Mouse (Mus musculus) stomach, postnatal 0 days (tissue): Measurements from ENCODE around the gene Chchd1. TPM values are rescaled to one million over a fixed set of nuclear protein-coding genes. Genes with fewer than 3 reads are reported as not detected.
A peak's percentile ranks its signal among the peaks of the same experiment; 100 is the strongest.

ENCODE experiments used
- ATAC-seq: fragments of 200-750 bp; cut with Nextera tagmentation; 2 replicates; pipeline ENCODE4 v1.8.0; 2017; ENCODE audit not compliant: low FRiP score, low TSS enrichment
- DNase-seq: peaks from one replicate; pipeline ENCODE4 v3.0.0-alpha.2; 2016; ENCODE audit warnings: low spot score
- H3K27ac ChIP-seq: fragments of 300-500 bp; sonication (generic); replicated peaks from 2 replicates; pipeline ENCODE4 v1.5.1; 2014; ENCODE audit warnings: mild to moderate bottlenecking, control low read depth
- H3K27me3 ChIP-seq: fragments of 300-500 bp; sonication (generic); 2 replicates; pipeline ENCODE4 v1.6.1; 2014; ENCODE audit warnings: low read length; ENCODE audit not compliant: control insufficient read depth, insufficient read depth
- H3K36me3 ChIP-seq: fragments of 300-500 bp; sonication (generic); 2 replicates; pipeline ENCODE4 v1.6.1; 2014; ENCODE audit warnings: low read length, mixed read lengths; ENCODE audit not compliant: control insufficient read depth, insufficient read depth
- H3K4me1 ChIP-seq: fragments of 300-500 bp; sonication (generic); replicated peaks from 2 replicates; pipeline ENCODE4 v1.6.1; 2014; ENCODE audit warnings: antibody characterized with exemption; ENCODE audit not compliant: control insufficient read depth, insufficient read depth
- H3K4me2 ChIP-seq: fragments of 300-500 bp; sonication (generic); replicated peaks from 2 replicates; pipeline ENCODE4 v1.6.1; 2014; ENCODE audit warnings: low read depth, mild to moderate bottlenecking, control low read depth, moderate library complexity
- H3K4me3 ChIP-seq: fragments of 300-500 bp; sonication (generic); 2 replicates; pipeline ENCODE4 v1.5.1; 2014; ENCODE audit warnings: low read depth, low read length, control low read depth
- H3K9ac ChIP-seq: fragments of 300-500 bp; sonication (generic); 2 replicates; pipeline ENCODE4 v1.6.1; 2014; ENCODE audit warnings: mild to moderate bottlenecking, low read length, control low read depth, mixed read lengths
- H3K9me3 ChIP-seq: fragments of 300-500 bp; sonication (generic); 2 replicates; pipeline ENCODE4 v1.6.1; 2016; ENCODE audit warnings: low read length; ENCODE audit not compliant: control insufficient read depth
- CTCF ChIP-seq: IDR thresholded peaks from 2 replicates; pipeline ENCODE4 v1.5.1; 2016; ENCODE audit warnings: antibody characterized with exemption, low read depth, mild to moderate bottlenecking, moderate library complexity
- EP300 ChIP-seq: optimal IDR thresholded peaks from 2 replicates; pipeline ENCODE3; 2016; ENCODE audit warnings: antibody characterized with exemption
- WGBS: fragments of 180-500 bp; shearing (Covaris S2); extraction: QIAGEN DNeasy Blood & Tissue Kit; methylation state at CpG from one replicate; pipeline ENCODE4 v1.1.7; 2014; 5-methylcytosine and 5-hydroxymethylcytosine counted together
- polyA plus RNA-seq: library from polyadenylated mRNA; unstranded; fragments of >200 nt; fragmentation: Nextera tagmentation; extraction: Ambion mirVana; gene quantifications from 2 replicates; pipeline ENCODE4 v1.2.1, GENCODE M21; 2015

Gene Chchd1
- polyA plus RNA-seq, 1 experiment from 2014 or later: 159 TPM

GRCm38 (mm10) chr14:20659687-20660086, 43.1 kb upstream of the Chchd1 start:
- no peaks in the 10 kb centered on the region for H3K9me3 ChIP-seq
- TF ChIP-seq EP300 (no peak), CTCF (no peak)
- H3K4me2 ChIP-seq: no peak overlapping the region
- H3K27ac ChIP-seq: no peak overlapping the region
- H3K4me3 ChIP-seq: no peak overlapping the region
- H3K36me3 ChIP-seq: no peaks in the 10 kb centered on the region
- H3K9ac ChIP-seq: no peak overlapping the region
- H3K27me3 ChIP-seq: no peaks in the 10 kb centered on the region
- ATAC-seq: no peak
- no peak for DNase-seq
- no peaks in the 10 kb centered on the region for H3K4me1 ChIP-seq
- 97% methylated on average over 7 of the region's 7 CpGs for WGBS

- Histone ChIP-seq H3K9ac (peak overlapping the region; percentile 72), H3K36me3 (no peaks in the 10 kb centered on the region), H3K4me2 (peak overlapping the region; percentile 95), H3K9me3 (no peaks in the 10 kb centered on the region), H3K27ac (peak overlapping the region; percentile 91), H3K4me1 (no peaks in the 10 kb centered on the region), H3K27me3 (no peaks in the 10 kb centered on the region), H3K4me3 (peak overlapping the region; percentile 65)
- 1% methylated on average over 50 of the region's 52 CpGs for WGBS
- peak; percentile 91 for DNase-seq
- TF ChIP-seq CTCF (peak; percentile 90), EP300 (no peak)
- ATAC-seq: peak; percentile 91
These were observed 41.8 kb upstream of the Chchd1 start for GRCm38 (mm10) chr14:20660827-20661660.

GRCm38 (mm10) chr14:20661661-20662331, 41.0 kb upstream of the Chchd1 start:
- H3K4me1 ChIP-seq: no peaks in the 10 kb centered on the region
- ATAC-seq: peak; percentile 18; the same call in 1 of the 2 replicates
- H3K36me3 ChIP-seq: no peaks in the 10 kb centered on the region
- no peak for DNase-seq
- no peaks in the 10 kb centered on the region for H3K27me3 ChIP-seq
- TF ChIP-seq EP300: no peak
- no peak for TF ChIP-seq CTCF
- peak overlapping the region; percentile 65 for H3K4me3 ChIP-seq
- peak overlapping the region; percentile 91 for H3K27ac ChIP-seq
- peak overlapping the region; percentile 95 for H3K4me2 ChIP-seq
- 23% methylated on average over 19 of the region's 19 CpGs for WGBS
- H3K9me3 ChIP-seq: no peaks in the 10 kb centered on the region
- peak overlapping the region; percentile 72 for H3K9ac ChIP-seq

- Histone ChIP-seq H3K9ac (no peak overlapping the region), H3K4me2 (no peak overlapping the region), H3K27me3 (no peaks in the 10 kb centered on the region), H3K4me1 (no peaks in the 10 kb centered on the region), H3K9me3 (no peaks in the 10 kb centered on the region), H3K27ac (no peak overlapping the region), H3K4me3 (no peak overlapping the region), H3K36me3 (no peaks in the 10 kb centered on the region)
- TF ChIP-seq EP300: no peak
- TF ChIP-seq CTCF: no peak
- no peak for ATAC-seq
- 88% methylated on average over 3 of the region's 3 CpGs for WGBS
- DNase-seq: no peak
These were observed 40.1 kb upstream of the Chchd1 start for GRCm38 (mm10) chr14:20662740-20663139.

GRCm38 (mm10) chr14:20663601-20664000, 39.2 kb upstream of the Chchd1 start:
- ATAC-seq (no peak), DNase-seq (no peak)
- H3K9ac ChIP-seq: no peak overlapping the region
- TF ChIP-seq CTCF: no peak
- TF ChIP-seq EP300: no peak
- no peaks in the 10 kb centered on the region for H3K36me3 ChIP-seq
- no peak overlapping the region for H3K4me3 ChIP-seq
- H3K4me2 ChIP-seq: no peak overlapping the region
- no peaks in the 10 kb centered on the region for H3K4me1 ChIP-seq
- WGBS: 65% methylated on average over 2 of the region's 2 CpGs
- no peak overlapping the region for H3K27ac ChIP-seq
- no peaks in the 10 kb centered on the region for H3K9me3 ChIP-seq
- H3K27me3 ChIP-seq: no peaks in the 10 kb centered on the region

GRCm38 (mm10) chr14:20664436-20664835, 38.4 kb upstream of the Chchd1 start:
- no peak for DNase-seq
- H3K9ac ChIP-seq: no peak overlapping the region

More at GRCm38 (mm10) chr14:20664436-20664835, 38.4 kb upstream of the Chchd1 start:
- no peak for TF ChIP-seq EP300
- no peak for TF ChIP-seq CTCF
- H3K27ac ChIP-seq: no peak overlapping the region
- ATAC-seq: no peak
- WGBS: 44% methylated on average over 3 of the region's 3 CpGs
- no peaks in the 10 kb centered on the region for H3K36me3 ChIP-seq
- H3K4me3 ChIP-seq: no peak overlapping the region
- no peaks in the 10 kb centered on the region for H3K27me3 ChIP-seq
- H3K4me2 ChIP-seq: no peak overlapping the region
- H3K9me3 ChIP-seq: no peaks in the 10 kb centered on the region
- H3K4me1 ChIP-seq: no peaks in the 10 kb centered on the region
